Mouse (Mus musculus) layer of hippocampus, adult 2 months (tissue): Measurements from ENCODE around the gene Ccdc87. TPM values are rescaled to one million over a fixed set of nuclear protein-coding genes. Genes with fewer than 3 reads are reported as not detected.
A peak's percentile ranks its signal among the peaks of the same experiment; 100 is the strongest.

Experiments
- DNase-seq, 2 experiments: peaks; one replicate each; pipeline ENCODE4 v3.0.0; 2022; ENCODE audit warnings: low spot score in 2 of 2
- H3K27ac ChIP-seq: fragments of 200-600 bp; 2 replicates; pipeline ENCODE4 v1.8.1; 2022
- H3K4me3 ChIP-seq: fragments of 200-600 bp; 2 replicates; pipeline ENCODE4 v1.8.1; 2022; ENCODE audit warnings: mild to moderate bottlenecking
- CTCF ChIP-seq: fragments of 200-600 bp; conservative IDR thresholded peaks from 2 replicates; pipeline ENCODE4 v1.8.1; 2022; ENCODE audit warnings: antibody characterized with exemption, mild to moderate bottlenecking, moderate library complexity
- total RNA-seq, 2 experiments: library from RNA; stranded (reverse); gene quantifications; 2 replicates each; pipeline ENCODE4 v1.2.3; 2021

Ccdc87 gene
- total RNA-seq, 2 experiments from 2014 or later, result 1.7 to 2.2 TPM

GRCm38 (mm10) chr19:4813015-4813414, 26.2 kb upstream of the Ccdc87 start:
- H3K27ac ChIP-seq, result no peak overlapping the region
- H3K4me3 ChIP-seq, result no peak overlapping the region
- no peak for DNase-seq
- peak; percentile 34 for TF ChIP-seq CTCF

DNA sequence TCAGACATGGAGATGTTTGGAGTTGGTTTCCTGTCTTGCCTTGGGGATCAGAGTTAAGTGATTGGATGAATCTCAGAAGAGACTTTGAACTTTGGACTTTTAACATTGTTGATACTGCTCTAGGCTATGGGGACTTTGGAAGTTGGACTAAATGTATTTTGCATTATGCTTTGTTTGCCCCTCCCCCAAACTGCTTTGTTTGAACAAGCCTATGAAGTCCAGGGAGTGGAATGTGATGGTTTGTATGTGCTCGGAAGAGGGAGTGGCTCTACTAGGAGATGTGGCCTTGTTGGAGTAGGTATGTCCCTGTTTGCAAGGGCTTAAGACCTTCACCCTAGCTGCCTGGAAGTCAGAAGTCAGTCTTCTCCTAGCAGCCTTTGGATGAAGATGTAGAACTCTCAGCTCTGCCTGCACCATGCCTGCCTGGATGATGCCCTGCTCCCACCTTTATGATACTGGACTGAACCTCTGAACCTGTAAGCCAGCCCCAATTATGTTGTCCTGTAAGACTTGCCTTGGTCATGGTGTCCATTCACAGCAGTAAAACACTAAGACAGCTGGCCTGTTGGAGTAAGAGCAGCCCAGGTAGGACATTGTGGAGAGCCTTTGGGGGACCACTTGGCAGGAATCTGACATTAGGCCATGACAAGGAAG, 21.9 kb upstream of the Ccdc87 start:
- DNase-seq, result no peak
- TF ChIP-seq CTCF, result no peak
- H3K4me3 ChIP-seq, result no peak overlapping the region
- no peak overlapping the region for H3K27ac ChIP-seq

- Histone ChIP-seq H3K4me3 (no peak overlapping the region), H3K27ac (peak overlapping the region; percentile 56; the same call in 1 of the 2 replicates)
- DNase-seq, result peak; percentile 67 to 82
- peak; percentile 65 for TF ChIP-seq CTCF
Measured at GRCm38 (mm10) chr19:4820678-4821303, 18.4 kb upstream of the Ccdc87 start.

DNA sequence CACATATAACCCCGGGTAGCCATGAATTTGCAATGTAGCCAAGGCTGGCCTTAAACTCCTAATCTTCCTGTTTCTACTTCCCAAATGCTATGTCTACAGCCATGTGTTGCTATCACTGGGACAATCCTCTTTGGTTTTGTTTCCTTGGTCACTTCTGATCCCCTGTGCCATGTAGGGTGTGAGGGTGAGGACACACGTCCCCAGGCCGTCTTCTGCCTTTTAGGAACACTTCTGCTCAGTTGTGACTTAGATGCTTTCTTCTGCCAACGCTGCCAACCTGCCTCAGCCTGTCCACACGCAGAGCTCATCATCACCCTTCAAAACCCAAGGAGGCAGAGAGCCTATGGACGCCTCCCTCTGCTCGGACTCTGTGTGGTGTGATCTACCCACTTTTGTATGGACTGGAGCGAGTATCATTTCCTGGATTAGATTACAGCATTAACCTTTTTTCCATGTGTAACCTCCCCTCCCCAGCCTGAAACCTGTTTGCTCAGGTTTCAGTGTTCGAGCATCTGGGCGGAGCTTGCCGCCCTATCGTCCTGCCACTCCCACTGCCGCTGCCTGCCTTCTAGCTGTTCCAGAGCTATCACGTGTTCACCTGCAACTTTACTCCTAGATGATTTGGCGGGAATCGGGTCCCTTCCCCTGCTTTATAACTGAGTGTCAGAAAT, 10.6 kb upstream of the Ccdc87 start:
- H3K4me3 ChIP-seq, result no peak overlapping the region
- DNase-seq, result no peak
- no peak overlapping the region for H3K27ac ChIP-seq
- TF ChIP-seq CTCF, result no peak

- DNase-seq, result peak; percentile 59 to 68
- no peak for TF ChIP-seq CTCF
- no peak overlapping the region for H3K27ac ChIP-seq
- no peak overlapping the region for H3K4me3 ChIP-seq
Measured at GRCm38 (mm10) chr19:4829156-4829555, 10.0 kb upstream of the Ccdc87 start.

DNA sequence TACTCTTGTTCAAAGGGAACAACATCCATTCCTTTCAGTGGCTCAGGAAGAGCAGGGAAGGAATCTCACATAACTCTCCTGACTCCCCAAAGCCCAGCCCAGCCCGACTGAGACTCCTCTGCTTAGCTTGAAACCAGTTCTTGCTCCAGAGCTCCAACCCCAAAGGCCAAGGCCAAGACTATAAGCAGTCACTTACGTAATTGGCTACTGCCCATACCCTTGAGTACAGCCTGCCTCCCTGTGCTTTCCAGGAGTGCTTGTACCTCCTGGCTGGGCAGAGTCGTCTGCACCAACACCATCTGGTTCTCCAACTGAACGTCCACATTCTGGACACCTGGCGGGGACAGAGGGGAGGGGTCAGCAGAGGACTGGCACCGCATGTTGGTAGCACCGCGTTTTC, 5.2 kb upstream of the Ccdc87 start:
- TF ChIP-seq CTCF, result no peak
- no peak overlapping the region for H3K4me3 ChIP-seq
- no peak overlapping the region for H3K27ac ChIP-seq
- no peak for DNase-seq

GRCm38 (mm10) chr19:4836096-4836495, 3.1 kb upstream of the Ccdc87 start:
- Histone ChIP-seq H3K4me3 (no peak overlapping the region), H3K27ac (no peak overlapping the region)
- TF ChIP-seq CTCF, result no peak
- no peak for DNase-seq

- no peak for TF ChIP-seq CTCF
- Histone ChIP-seq H3K4me3 (no peak overlapping the region), H3K27ac (no peak overlapping the region)
- no peak for DNase-seq
Measured at GRCm38 (mm10) chr19:4837049-4837448, 2.1 kb upstream of the Ccdc87 start.

DNA sequence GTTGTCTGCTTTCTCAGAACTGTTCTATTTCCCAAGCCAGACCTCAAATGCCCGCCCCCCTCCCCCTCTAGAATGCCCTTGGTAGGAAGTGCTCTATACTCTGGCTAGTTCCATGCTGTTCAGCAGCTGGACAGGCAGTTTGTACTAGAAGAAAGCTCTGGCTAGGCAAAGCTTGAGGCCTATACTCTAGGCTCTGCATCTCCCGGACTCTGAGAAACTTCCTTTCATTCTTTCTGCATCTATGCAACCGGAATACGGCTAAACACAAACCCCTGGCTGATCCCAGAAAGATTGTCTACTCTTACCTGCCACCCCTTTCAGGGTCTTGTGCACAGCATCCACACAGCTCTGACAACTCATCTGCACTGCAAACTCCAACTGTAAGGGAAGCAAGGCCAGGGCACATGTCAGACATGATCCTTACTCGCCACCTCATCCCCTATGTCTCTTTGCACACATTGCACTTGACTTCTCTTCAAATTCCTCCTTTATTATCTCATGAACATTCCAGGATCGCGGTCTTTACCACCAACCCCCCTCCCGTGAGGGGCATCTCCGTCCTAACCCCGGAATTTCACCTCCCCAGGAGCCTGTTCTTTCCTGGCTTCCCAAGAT, 533 bp upstream of the Ccdc87 start:
- H3K4me3 ChIP-seq, result peak overlapping the region; percentile 88
- H3K27ac ChIP-seq, result peak overlapping the region; percentile 56
- no peak for TF ChIP-seq CTCF
- DNase-seq, result no peak

- H3K4me3 ChIP-seq, result no peak overlapping the region
- H3K27ac ChIP-seq, result no peak overlapping the region
- no peak for DNase-seq
- no peak for TF ChIP-seq CTCF
Measured at GRCm38 (mm10) chr19:4840848-4841247, 1.7 kb downstream of the Ccdc87 start.

DNA sequence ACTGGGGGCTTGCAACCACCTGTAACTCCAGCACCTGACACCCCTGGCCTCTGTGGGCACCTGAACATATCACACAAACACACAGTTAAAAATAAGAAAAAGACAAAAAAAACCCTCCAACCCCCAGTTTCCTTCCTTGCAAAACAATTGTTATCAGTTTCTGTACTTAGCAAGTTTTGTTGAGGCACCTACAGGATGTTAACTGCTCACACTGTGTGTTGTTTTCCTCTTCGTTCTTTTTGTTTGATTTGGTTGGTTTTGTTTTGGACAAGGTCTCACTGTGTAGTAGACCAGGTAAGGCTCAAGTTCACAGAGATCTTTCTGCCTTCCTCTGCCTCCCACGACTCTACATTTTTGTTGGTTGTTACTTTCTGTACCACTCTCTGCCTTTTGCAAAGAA, 3.4 kb downstream of the Ccdc87 start:
- Histone ChIP-seq H3K27ac (no peak overlapping the region), H3K4me3 (no peak overlapping the region)
- no peak for TF ChIP-seq CTCF
- DNase-seq, result no peak

- Histone ChIP-seq H3K4me3 (no peak overlapping the region), H3K27ac (no peak overlapping the region)
- DNase-seq, result no peak
- no peak for TF ChIP-seq CTCF
Measured at GRCm38 (mm10) chr19:4845846-4846245, 6.7 kb downstream of the Ccdc87 start.

- DNase-seq, result peak in 1 of 2 experiments; percentile 15
Measured at GRCm38 (mm10) chr19:4847490-4847889, 8.3 kb downstream of the Ccdc87 start.

More at GRCm38 (mm10) chr19:4847490-4847889, 8.3 kb downstream of the Ccdc87 start:
- peak; percentile 77 for TF ChIP-seq CTCF
- H3K4me3 ChIP-seq, result no peak overlapping the region
- H3K27ac ChIP-seq, result no peak overlapping the region
